Mouse (Mus musculus): Measurements from ENCODE around the gene Fam114a2. TPM values are rescaled to one million over a fixed set of nuclear protein-coding genes. Genes with fewer than 3 reads are reported as not detected.

The Fam114a2 gene
- polyA plus RNA-seq, 1 experiment = 16.3 TPM

DNA sequence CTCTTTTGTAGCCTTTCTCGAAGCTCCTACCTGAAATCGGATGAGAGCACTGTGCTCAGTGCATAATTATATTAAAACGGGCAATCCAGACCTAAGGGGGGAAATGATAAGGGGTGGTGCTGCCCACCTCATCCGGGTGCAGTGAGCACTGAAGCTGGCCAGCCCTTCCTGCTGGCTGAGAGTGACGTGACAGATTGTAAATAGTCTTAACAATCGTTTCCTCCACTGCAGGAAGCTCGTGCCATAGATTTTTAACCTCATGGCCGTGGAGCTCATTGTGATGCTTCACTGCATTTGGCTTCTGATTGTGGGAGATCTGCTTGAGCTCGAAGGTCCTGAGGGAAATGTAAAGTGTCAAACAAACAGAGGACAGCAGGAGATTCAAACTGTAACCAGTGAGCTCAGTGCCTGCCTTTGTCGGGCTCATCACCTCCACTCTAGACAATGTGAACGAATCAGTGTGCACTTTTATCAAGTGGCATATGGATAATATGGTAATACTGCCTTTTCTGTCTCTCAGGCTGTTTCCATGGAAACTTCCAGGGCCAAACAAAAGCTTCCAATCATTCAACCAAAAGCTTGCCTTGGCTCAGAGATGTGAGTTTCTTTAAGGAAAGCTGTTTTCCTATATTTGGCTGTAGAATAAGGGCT, 13.0 kb upstream of the Fam114a2 start:
- no peaks in the 10 kb centered on the region for H3K4me1 ChIP-seq (ENCODE audit: control insufficient read depth, insufficient read depth, insufficient read length)
- H3K27ac ChIP-seq (ENCODE audit: insufficient read depth, low read length) = no peak overlapping the region
- DNase-seq (ENCODE audit: low read depth in 1 of 2, low spot score in 2 of 2) = no peak
- TF ChIP-seq CTCF (IDR thresholded peaks at IDR 0.05; ENCODE audit: extremely low read depth, insufficient read depth, insufficient read length, insufficient replicate concordance) (no peak), POLR2A (IDR thresholded peaks at IDR 0.05; ENCODE audit: low read depth, low read length) (no peak)
- peaks cover 15% of the 10 kb centered on the region for H3K36me3 ChIP-seq (ENCODE audit: control insufficient read depth, insufficient read depth, low read length)
- H3K4me3 ChIP-seq (ENCODE audit: extremely low read depth, insufficient read depth, insufficient read length) = no peak overlapping the region
- 27% methylated on average over 11 of the region's 11 CpGs for WGBS
- H3K27me3 ChIP-seq (ENCODE audit: control insufficient read depth, insufficient read depth, low read length) = no peaks in the 10 kb centered on the region

DNA sequence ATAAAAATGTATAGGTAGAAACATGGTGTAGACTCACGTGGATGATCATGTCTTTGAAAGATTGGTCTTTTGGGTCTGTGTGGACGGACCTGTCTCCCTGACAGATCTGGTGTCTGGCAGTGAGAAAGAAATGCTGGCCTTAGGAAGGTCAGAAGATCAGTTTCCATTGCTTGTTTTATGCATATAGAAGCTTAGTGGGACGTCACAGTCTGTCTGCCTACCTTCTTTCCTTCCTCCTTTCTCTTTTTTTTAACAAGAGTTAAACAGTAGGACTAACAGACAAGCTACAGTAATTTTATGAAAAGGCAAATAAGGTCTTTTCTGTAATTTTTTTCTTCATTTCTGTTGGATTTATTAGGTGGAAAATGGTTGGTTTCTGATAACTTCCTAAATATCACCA, 10.7 kb upstream of the Fam114a2 start:
- Histone ChIP-seq H3K4me1 (ENCODE audit: control insufficient read depth, insufficient read depth, insufficient read length) (no peaks in the 10 kb centered on the region), H3K36me3 (ENCODE audit: control insufficient read depth, insufficient read depth, low read length) (peaks cover 15% of the 10 kb centered on the region), H3K27ac (ENCODE audit: insufficient read depth, low read length) (no peak overlapping the region), H3K4me3 (ENCODE audit: extremely low read depth, insufficient read depth, insufficient read length) (no peak overlapping the region), H3K27me3 (ENCODE audit: control insufficient read depth, insufficient read depth, low read length) (no peaks in the 10 kb centered on the region)
- DNase-seq (ENCODE audit: low read depth in 1 of 2, low spot score in 2 of 2) = no peak
- TF ChIP-seq CTCF (IDR thresholded peaks at IDR 0.05; ENCODE audit: extremely low read depth, insufficient read depth, insufficient read length, insufficient replicate concordance) (no peak), POLR2A (IDR thresholded peaks at IDR 0.05; ENCODE audit: low read depth, low read length) (no peak)
- WGBS = 89% methylated on average over 3 of the region's 3 CpGs

DNA sequence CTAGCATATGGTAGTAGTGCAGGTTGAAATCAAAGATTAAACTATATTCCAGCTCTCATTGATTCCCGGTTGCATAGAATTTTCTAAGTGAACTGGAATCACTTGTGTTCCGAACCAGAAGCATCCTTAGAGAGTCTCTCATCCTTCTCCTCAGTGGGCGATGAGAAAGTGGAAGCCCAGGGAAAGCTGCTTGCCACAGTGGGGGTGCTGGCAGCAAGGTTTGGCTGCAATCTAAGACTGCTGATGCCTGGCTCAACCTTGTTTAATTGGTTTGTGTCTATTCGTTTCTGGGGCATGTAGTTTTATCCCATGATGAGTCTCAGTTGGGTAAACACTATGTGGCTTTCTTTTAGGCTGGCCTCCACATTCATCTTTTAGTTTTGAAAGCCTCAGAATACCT, 9.1 kb upstream of the Fam114a2 start:
- WGBS = 89% methylated on average over 4 of the region's 4 CpGs
- Histone ChIP-seq H3K36me3 (ENCODE audit: control insufficient read depth, insufficient read depth, low read length) (peaks cover 15% of the 10 kb centered on the region), H3K4me3 (ENCODE audit: extremely low read depth, insufficient read depth, insufficient read length) (no peak overlapping the region), H3K27me3 (ENCODE audit: control insufficient read depth, insufficient read depth, low read length) (no peaks in the 10 kb centered on the region), H3K4me1 (ENCODE audit: control insufficient read depth, insufficient read depth, insufficient read length) (no peaks in the 10 kb centered on the region), H3K27ac (ENCODE audit: insufficient read depth, low read length) (no peak overlapping the region)
- no peak for DNase-seq (ENCODE audit: low read depth in 1 of 2, low spot score in 2 of 2)
- TF ChIP-seq POLR2A (IDR thresholded peaks at IDR 0.05; ENCODE audit: low read depth, low read length) (no peak), CTCF (IDR thresholded peaks at IDR 0.05; ENCODE audit: extremely low read depth, insufficient read depth, insufficient read length, insufficient replicate concordance) (no peak)

DNA sequence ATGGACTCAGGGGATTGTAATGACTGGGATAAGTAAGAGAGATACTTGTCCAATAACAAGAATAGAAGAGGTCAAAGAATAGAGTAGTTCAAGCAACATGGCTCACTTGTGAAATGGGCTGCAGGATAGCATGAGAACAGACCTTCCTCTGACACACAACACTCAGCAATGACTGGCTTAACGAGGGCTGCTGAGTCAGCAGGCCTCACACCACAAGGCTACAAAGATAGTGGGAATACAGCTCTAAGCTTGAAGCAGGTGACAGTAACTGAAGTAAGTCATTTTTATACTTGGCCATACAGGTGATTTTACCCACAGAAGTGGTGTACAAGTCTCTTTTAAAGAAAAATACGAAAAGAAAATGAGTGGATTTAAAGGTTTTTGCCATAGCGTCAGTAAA, 7.5 kb upstream of the Fam114a2 start:
- Histone ChIP-seq H3K27ac (ENCODE audit: insufficient read depth, low read length) (no peak overlapping the region), H3K36me3 (ENCODE audit: control insufficient read depth, insufficient read depth, low read length) (peaks cover 14% of the 10 kb centered on the region), H3K27me3 (ENCODE audit: control insufficient read depth, insufficient read depth, low read length) (no peaks in the 10 kb centered on the region), H3K4me3 (ENCODE audit: extremely low read depth, insufficient read depth, insufficient read length) (no peak overlapping the region), H3K4me1 (ENCODE audit: control insufficient read depth, insufficient read depth, insufficient read length) (no peaks in the 10 kb centered on the region)
- WGBS = 74% methylated on average over 3 of the region's 3 CpGs
- DNase-seq (ENCODE audit: low read depth in 1 of 2, low spot score in 2 of 2) = no peak
- TF ChIP-seq POLR2A (IDR thresholded peaks at IDR 0.05; ENCODE audit: low read depth, low read length) (no peak), CTCF (IDR thresholded peaks at IDR 0.05; ENCODE audit: extremely low read depth, insufficient read depth, insufficient read length, insufficient replicate concordance) (no peak)

DNA sequence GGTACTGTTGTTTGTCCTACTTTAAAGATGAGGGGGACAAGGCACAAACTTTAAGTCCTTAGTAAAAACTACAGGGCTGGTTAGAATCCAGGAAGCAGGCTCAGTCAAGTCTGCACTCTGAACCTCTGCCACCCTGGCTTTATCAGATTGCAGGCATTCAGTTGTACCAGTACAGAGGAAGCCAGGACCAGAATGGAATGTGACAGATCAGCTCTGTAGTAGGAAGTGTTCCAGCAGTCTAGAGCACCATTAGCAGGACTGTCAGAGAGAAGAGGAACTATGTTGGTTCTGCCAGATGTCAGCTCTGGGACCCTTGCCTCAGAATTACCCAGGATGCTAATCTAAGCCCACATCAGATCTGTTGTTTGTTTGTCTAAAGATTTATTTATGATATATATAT, 6.2 kb upstream of the Fam114a2 start:
- DNase-seq (ENCODE audit: low read depth in 1 of 2, low spot score in 2 of 2) = no peak
- Histone ChIP-seq H3K27ac (ENCODE audit: insufficient read depth, low read length) (no peak overlapping the region), H3K4me3 (ENCODE audit: extremely low read depth, insufficient read depth, insufficient read length) (no peak overlapping the region), H3K4me1 (ENCODE audit: control insufficient read depth, insufficient read depth, insufficient read length) (no peaks in the 10 kb centered on the region), H3K27me3 (ENCODE audit: control insufficient read depth, insufficient read depth, low read length) (no peaks in the 10 kb centered on the region), H3K36me3 (ENCODE audit: control insufficient read depth, insufficient read depth, low read length) (peaks cover 8% of the 10 kb centered on the region)
- TF ChIP-seq CTCF (IDR thresholded peaks at IDR 0.05; ENCODE audit: extremely low read depth, insufficient read depth, insufficient read length, insufficient replicate concordance) = no peak
- no peak for TF ChIP-seq POLR2A (IDR thresholded peaks at IDR 0.05; ENCODE audit: low read depth, low read length)

DNA sequence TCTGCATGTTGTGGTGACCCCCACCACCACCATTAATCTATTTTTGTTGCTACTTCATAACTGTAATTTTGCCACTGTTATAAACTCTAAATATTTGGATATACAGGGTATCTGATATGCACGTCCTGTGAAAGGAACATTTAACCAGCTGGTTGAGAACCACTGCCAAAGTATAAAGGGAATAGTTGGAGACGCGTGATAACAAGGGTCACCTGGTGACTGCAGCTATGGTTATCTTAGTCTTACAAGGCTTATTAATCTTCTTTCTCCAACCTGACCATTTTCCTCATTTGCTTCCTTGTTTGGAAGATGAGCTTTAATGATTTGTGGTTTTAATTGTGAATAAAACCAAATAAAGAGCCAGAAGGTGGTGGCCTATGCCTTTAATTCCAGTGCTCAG, 5.0 kb upstream of the Fam114a2 start:
- H3K27me3 ChIP-seq (ENCODE audit: control insufficient read depth, insufficient read depth, low read length) = no peaks in the 10 kb centered on the region
- peaks cover 2% of the 10 kb centered on the region for H3K36me3 ChIP-seq (ENCODE audit: control insufficient read depth, insufficient read depth, low read length)
- peaks cover 3% of the 10 kb centered on the region; the same call in 1 of the 2 replicates for H3K4me1 ChIP-seq (ENCODE audit: control insufficient read depth, insufficient read depth, insufficient read length)
- TF ChIP-seq POLR2A (IDR thresholded peaks at IDR 0.05; ENCODE audit: low read depth, low read length) (no peak), CTCF (IDR thresholded peaks at IDR 0.05; ENCODE audit: extremely low read depth, insufficient read depth, insufficient read length, insufficient replicate concordance) (no peak)
- H3K4me3 ChIP-seq (ENCODE audit: extremely low read depth, insufficient read depth, insufficient read length) = no peak overlapping the region
- no peak for DNase-seq (ENCODE audit: low read depth in 1 of 2, low spot score in 2 of 2)
- 83% methylated on average over 3 of the region's 3 CpGs for WGBS
- H3K27ac ChIP-seq (ENCODE audit: insufficient read depth, low read length) = no peak overlapping the region

DNA sequence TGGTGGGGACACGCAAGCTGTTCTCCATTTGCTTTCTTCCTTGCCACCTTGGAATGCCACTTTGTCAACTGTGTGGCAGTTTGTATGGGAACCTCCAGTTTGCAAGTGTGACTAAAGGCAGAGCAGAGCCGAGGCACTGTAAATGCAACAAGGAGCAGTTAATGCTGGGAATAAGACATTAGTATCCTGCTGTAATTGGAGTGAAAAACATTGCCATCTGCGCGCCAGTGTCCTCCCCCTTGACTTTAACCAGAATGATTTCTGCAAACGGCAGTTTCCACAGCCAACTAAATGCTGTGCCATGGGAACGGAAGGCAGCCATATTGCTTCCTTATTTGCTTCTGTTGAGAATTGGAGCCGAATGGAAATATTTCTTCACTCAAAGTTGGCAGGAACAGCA, 3.6 kb upstream of the Fam114a2 start:
- DNase-seq (ENCODE audit: low read depth in 1 of 2, low spot score in 2 of 2) = no peak
- Histone ChIP-seq H3K27me3 (ENCODE audit: control insufficient read depth, insufficient read depth, low read length) (no peaks in the 10 kb centered on the region), H3K36me3 (ENCODE audit: control insufficient read depth, insufficient read depth, low read length) (peaks cover 2% of the 10 kb centered on the region; the same call in 1 of the 2 replicates), H3K4me1 (ENCODE audit: control insufficient read depth, insufficient read depth, insufficient read length) (peaks cover 5% of the 10 kb centered on the region; the same call in 1 of the 2 replicates), H3K4me3 (ENCODE audit: extremely low read depth, insufficient read depth, insufficient read length) (no peak overlapping the region), H3K27ac (ENCODE audit: insufficient read depth, low read length) (no peak overlapping the region)
- WGBS = 90% methylated on average over 7 of the region's 7 CpGs
- no peak for TF ChIP-seq CTCF (IDR thresholded peaks at IDR 0.05; ENCODE audit: extremely low read depth, insufficient read depth, insufficient read length, insufficient replicate concordance)
